Mouse (Mus musculus): ENCODE data around the gene Tacc2.

DNA sequence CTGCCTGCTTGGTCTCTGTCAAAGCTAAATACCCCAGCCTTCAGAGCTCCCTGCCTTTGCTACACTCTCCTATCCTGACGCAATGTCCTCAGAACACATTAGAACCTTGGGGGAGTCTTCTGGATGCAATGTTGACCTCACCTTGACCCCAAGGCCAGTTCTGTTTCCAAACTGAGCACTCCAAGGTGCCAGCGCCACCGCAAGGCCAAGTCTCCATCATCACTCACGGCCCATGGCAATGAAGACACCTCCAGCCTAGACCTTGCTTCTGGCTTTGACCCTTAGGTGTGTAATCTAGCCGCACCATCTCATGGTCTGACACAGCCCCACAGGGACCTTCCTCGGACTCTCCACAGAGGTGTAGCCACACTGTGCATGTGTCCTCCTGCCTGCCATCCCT, 220.3 kb downstream of the Tacc2 start:
- TF ChIP-seq CTCF (IDR thresholded peaks at IDR 0.05; ENCODE audit: low read depth, low read length) (no peak), EP300 (IDR thresholded peaks at IDR 0.05; ENCODE audit: insufficient read depth, low read depth, low read length) (no peak), POLR2A (IDR thresholded peaks at IDR 0.05; ENCODE audit: insufficient read depth, low read length) (no peak)

Data from ES-Bruce4 (cell line).